Mouse (Mus musculus): ENCODE results near the gene Nrap.

DNA sequence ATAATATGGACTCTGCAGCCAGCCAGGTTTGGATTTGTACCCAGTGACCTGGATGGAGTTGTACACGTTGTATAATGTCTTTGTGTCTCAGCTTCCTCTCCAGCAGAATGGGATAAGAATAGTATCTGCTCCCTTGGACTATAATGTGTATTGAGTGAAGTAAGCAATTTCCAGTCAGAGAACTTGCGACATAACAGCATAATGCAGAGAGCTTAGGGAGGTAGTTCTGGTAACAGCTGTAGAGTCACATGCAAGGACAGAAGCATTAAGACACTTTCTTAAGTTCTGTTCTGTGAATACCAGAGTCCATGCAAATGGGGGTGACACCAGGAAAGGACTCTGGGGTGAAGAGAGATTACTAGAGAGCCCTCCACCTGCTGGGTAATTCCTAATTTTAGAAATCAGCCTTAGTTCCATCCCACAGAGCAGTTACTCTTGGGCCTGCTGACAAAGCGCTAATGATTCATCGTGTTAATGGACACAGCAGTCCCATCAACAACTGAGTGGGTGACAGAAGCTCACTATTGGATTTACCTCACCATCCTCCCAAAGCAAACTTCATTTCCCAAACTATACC lies 2.0 kb downstream of the Nrap start:
- TF ChIP-seq EP300 (optimal IDR thresholded peaks at IDR 0.05) (no peak), CTCF (IDR thresholded peaks at IDR 0.05; ENCODE audit: low read depth) (no peak)

Data from stomach, postnatal 0 days (tissue).